Mouse (Mus musculus) cerebellum, postnatal 4 days (tissue): ENCODE results near the gene Snrnp25.

Experiments used
- DNase-seq, 2 experiments: peaks; one replicate each; pipeline ENCODE4 v3.0.0; 2022; ENCODE audit warnings: low spot score in 2 of 2, mixed read lengths in 1 of 2

Gene Snrnp25

GRCm38 (mm10) chr11:32224468-32225139 is 19.4 kb downstream of the Snrnp25 start:
- peak in 1 of 2 experiments; percentile 65 for DNase-seq

GRCm38 (mm10) chr11:32225222-32226104 is 20.2 kb downstream of the Snrnp25 start:
- DNase-seq = no peak

DNA sequence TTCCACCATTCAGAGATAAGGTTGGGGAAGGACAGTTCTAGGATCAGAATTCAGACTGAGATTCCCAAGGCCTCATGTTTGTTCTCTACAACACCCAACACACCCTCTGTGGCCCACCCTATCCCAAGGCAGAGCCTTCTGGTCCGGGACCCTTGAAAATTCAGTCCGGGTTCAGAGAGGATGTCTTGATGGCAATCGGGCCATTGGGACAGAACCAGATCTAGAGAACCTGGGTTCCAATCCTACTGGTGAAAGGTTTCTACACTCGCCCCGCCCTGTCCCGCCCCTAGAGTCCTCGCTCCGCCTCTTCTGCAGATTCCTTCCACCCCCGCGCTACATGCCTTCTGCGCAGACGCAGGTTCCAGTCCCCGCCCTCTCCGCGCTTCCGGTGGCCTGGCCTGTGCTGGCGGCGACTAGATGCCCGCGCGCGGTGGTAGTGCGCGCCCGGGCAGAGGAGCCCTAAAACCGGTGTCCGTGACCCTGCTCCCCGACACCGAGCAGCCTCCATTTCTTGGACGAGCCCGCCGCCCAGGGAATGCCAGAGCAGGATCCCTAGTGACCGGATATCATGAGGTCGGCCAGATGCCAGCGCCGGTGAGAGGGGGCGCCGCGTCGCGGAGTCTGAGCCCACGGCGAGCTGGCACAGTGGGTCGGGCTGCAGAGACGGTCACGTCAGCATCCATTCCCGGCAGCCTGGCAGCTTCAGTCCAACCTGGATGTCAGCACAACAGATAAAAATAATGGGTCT is 21.1 kb downstream of the Snrnp25 start, which contains the start of gene Mpg:
Gene Mpg (plus strand): TSS at position 382 of the 748 bp plus-strand sequence.
- peak; percentile 49 to 84 for DNase-seq

DNA sequence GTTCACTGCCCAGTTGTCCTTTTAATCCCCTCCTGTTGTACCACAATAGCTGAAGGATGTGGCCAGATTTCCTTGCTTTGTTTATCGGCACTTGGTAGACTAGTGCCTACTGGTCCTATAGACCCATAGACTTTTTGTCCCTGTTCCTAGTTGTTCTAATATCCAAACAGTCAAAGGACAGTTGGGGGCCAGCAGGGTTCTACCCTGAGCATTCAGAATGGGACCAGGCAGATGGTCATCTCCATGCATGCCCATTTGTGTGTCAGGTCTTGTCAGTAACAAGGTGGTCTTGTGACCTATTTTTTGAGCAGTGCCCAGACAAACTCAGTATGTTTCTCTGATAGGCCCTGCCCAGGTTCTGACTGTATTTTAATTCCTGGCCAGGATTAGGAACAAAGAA is 21.8 kb downstream of the Snrnp25 start:
- no peak for DNase-seq

DNA sequence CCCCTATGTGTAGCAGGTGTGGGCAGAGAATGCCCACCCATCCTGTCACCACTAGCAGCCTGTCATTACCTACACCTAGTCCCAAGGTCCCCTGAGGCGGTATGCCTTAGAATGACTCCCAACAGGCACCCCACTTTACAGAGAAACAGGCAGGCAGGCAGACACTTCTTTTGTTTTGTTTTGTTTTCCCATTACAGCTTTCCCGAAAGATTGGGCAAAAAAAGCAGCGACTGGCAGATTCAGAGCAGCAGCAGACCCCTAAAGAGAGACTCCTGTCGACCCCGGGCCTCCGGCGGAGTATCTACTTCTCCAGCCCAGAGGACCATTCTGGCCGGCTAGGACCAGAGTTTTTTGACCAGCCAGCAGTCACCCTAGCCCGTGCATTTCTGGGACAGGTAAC is 22.3 kb downstream of the Snrnp25 start:
- no peak for DNase-seq

DNA sequence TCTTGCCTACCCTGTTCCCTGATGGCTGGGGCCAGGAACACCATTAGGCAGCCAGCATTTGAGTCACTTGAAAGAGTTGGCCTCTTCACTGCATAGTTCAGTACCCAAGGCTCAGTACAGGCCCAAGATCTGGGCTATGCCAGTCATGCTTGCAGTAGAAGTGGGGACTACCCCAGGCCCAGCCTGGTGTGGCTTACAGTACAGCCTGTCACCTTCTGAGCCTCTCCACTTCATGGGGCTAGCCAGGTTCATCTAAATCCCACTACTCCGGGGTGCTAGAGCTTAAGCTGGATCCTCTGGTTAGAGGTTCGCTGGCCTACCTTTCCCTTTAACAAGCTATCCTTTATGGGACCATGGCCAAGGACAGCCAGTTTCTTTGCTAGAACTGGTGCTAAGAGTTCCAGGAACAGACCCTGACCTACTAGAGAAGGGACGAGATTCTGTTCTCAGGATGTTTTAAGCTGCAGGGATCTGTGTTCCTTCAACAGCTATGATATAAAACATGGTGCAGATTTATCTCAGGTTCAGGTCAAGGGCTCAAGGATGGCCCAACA is 23.2 kb downstream of the Snrnp25 start:
- no peak for DNase-seq

- DNase-seq = no peak
Measured at GRCm38 (mm10) chr11:32230220-32230619, 25.0 kb downstream of the Snrnp25 start.

DNA sequence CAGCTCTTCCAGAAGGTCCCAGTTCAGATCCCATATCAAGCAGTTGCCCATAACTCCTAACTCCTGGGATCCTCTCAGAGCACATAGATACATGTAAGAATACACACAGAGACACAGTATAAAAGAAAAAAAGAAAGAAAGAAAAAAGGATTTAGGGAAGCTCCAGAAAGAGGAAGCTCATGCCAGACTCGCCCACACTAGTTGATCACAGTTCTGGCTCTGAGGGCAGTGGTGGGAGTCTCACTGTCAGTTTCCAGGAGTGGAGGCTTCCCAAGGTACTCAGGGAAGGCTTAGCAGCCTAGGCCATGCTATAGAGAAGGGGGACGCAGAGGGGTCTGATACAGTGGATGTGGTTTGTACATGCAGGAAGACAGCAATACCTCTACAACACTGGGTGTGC is 25.9 kb downstream of the Snrnp25 start:
- no peak for DNase-seq

GRCm38 (mm10) chr11:32232848-32233247 is 27.6 kb downstream of the Snrnp25 start:
- no peak for DNase-seq

DNA sequence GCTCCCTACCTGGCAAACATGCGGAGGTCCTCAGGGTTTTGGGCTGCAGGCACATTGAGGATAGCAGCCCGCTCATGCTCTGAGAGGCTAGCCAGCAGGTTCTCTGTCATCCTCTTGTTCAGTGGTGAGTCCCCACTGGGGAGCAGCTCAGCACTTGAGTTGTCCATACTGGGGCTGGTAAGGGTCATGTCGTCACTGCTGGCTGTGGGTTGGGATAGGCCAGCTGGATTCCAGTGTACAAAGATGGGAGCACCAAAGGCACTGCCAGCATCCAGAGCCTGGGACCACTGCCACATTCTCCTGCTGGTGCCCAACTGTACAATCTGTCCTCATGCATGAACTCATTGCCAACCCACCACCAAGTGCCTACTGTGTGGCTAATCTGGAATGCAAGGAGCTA is 28.7 kb downstream of the Snrnp25 start:
- DNase-seq = peak in 1 of 2 experiments; percentile 68

- no peak for DNase-seq
Measured at GRCm38 (mm10) chr11:32234816-32235485, 29.7 kb downstream of the Snrnp25 start.

DNA sequence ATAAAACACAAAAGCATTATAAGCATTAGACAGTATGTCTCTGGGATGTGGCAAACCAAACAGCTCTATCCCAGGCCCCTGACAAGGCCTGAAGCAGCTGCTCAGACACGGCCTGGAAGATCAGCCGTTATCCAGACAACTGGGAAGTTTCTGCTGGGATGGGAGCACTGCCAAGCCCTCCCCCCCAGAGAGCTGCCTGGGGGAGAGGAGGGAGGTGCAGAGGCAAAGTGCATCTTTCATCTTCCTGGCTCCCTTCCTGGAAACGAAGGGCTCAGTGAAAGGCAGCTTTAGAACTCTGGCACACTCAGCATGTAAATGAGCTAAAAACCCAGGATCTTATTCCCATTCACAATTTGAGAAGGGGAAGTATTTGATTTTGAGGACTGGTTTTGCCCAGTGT is 30.4 kb downstream of the Snrnp25 start:
- peak; percentile 55 to 81 for DNase-seq

DNA sequence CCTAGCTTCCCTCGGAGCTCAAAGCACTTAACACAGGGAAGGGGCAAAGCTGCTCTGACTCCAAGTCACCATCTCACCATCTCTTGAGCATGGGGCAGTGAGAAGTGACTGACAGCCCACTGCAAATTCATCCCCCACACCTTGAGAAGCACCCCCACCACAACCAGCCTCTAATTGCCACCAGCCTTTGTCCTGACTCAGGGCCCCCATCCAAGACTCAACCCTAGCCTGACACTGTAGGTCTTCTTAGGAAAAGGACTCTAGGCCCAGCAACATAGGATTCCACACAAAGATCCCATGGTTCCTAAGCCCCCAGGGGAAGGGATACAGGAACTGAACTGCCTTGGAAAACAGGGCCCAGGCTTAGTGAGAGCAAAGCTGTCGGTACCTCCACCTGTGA is 30.9 kb downstream of the Snrnp25 start:
- DNase-seq = no peak

GRCm38 (mm10) chr11:32236712-32237410 is 31.6 kb downstream of the Snrnp25 start:
- DNase-seq = peak in 1 of 2 experiments; percentile 74

DNA sequence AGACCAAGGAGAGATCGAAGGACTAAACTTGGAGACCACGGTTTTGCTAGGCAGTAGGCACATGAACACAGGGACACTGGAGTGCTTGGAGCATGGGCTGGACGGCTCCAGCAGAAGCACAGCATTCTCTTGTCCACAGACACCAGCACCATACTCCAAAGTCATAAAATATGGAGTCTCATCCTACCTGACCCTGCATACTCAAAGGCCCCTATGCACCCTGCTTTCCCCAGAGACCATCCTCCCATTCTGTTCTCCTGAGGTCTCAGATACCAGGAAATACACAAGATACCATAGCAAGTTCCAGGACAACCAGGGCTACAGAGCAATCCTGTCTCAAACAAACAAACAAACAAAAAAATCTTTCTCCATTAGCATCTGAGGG is 32.2 kb downstream of the Snrnp25 start:
- DNase-seq = no peak

DNA sequence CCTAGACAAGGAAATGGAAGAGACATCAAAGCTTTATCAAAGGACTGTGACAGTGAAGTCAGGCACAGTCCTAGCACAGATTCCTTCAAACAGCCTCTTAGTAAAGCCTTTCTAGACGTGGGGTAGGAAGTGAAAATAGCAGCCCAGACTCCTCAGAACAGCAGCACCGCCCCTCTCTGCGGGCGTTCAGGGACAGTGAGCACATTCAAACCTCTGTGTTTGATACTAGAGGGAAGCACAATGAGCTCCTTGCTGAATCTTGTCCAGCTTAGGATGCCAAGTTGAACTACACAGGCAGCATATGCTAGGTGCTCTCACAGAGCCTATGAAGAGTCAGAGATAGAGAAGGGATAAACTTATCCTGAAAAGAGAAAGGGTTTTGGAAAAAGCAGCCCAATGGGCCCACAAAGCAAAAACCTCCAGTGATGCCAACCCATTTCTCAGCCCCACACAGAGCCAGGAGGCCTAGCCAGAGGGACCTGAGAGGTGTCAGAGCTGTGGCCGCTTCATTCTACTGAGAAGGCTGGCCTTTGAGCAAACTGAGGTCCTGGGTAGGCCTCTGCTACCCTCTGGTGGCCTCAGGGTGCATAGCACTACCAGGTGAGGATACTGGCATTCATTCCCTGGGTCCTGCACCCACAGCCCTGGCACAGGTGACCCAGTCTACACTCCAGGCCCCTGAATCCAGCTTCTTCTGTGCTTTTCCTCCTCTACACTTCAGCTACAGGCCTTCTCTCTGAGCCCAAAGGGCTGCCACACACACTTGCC is 33.1 kb downstream of the Snrnp25 start:
- DNase-seq = peak in 1 of 2 experiments; percentile 75

GRCm38 (mm10) chr11:32241391-32241790 is 36.2 kb downstream of the Snrnp25 start:
- DNase-seq = no peak

DNA sequence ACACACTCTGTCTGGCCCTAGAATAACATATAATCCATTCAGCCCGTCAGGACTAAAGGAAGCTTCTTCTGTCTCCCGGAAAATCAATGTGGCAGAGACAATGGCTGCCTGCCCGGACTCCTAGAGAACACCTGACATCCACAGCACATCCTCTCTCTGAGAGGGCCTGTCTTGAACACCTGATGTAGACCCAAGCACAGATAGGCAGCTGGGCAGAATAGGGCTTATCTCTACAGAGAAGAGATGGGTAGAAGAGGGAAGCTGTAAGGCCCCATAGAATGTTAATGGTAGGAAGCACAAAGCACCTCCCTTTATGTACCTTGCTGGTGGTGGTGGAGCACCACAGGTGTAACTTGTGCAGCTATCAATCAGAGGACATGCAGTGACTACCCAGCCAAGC is 37.0 kb downstream of the Snrnp25 start:
- DNase-seq = no peak

DNA sequence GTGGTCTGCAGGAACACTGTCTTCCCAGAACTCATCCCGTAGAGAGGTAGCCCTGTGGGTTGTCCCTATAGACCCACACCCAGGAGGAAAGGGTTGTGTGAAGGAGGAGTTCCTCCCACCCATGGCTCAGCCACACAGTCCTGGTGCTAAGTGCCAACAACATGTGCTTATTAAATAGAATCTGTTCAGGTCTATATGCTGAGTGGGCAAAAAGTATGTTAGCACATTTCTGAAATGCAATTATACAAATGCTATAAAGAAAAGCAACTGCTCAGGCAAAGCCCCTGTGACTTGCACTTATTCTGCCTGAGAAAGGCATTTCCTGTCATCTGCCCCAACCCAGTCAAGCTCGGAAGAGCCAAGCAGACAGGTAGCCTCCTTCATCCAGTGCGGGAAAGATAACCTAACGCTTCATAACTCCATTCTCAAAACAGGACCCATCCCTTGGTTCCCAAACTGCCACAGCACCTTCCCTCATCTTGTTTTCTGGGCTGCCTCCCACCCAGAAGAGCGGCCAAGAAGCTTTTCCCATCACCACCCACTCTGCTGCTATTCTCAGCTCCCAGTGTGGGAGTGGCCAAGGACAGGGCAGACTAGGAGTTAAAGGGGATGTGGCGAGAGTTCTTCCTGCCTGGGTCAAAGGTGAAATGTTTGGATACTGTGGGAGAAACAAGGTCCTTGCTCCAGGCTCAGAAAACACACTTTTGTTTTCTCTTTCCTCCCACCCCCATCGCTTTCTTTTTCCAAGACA is 38.2 kb downstream of the Snrnp25 start:
- DNase-seq = no peak
